Mouse (Mus musculus): ENCODE measurements at regions not wholly inside any gene's neighbourhood (a gene's known extent, or its start where the extent isn't known, plus 50 kb on each side); places are given as distances from the start of the nearest gene placed in this dataset.
A peak's percentile ranks its signal among the peaks of the same experiment; 100 is the strongest.

GRCm38 (mm10) chr3:41229493-41229892 is 146.6 kb upstream of the Pgrmc2 start:
- no peak for DNase-seq (ENCODE audit: low spot score)

GRCm38 (mm10) chr3:41228536-41228935 is 145.7 kb upstream of the Pgrmc2 start:
- peak; percentile 67 for DNase-seq (ENCODE audit: low spot score)

- DNase-seq (ENCODE audit: low spot score): no peak
Observed at GRCm38 (mm10) chr3:41220746-41221145, 137.9 kb upstream of the Pgrmc2 start.

- DNase-seq (ENCODE audit: low spot score): no peak
Observed at GRCm38 (mm10) chr3:41217770-41218169, 134.9 kb upstream of the Pgrmc2 start.

GRCm38 (mm10) chr3:41213533-41213932 is 130.7 kb upstream of the Pgrmc2 start:
- no peak for DNase-seq (ENCODE audit: low spot score)

GRCm38 (mm10) chr3:41210333-41210732 is 127.5 kb upstream of the Pgrmc2 start:
- no peak for DNase-seq (ENCODE audit: low spot score)

- no peak for DNase-seq (ENCODE audit: low spot score)
Observed at GRCm38 (mm10) chr3:41202895-41203294, 120.0 kb upstream of the Pgrmc2 start.

GRCm38 (mm10) chr3:41201782-41202181 is 118.9 kb upstream of the Pgrmc2 start:
- peak; percentile 47 for DNase-seq (ENCODE audit: low spot score)

- no peak for DNase-seq (ENCODE audit: low spot score)
Observed at GRCm38 (mm10) chr3:41200026-41200425, 117.2 kb upstream of the Pgrmc2 start.

- DNase-seq (ENCODE audit: low spot score): no peak
Observed at GRCm38 (mm10) chr3:41198216-41198976, 115.5 kb upstream of the Pgrmc2 start.

GRCm38 (mm10) chr3:41195113-41195975 is 112.5 kb upstream of the Pgrmc2 start:
- no peak for DNase-seq (ENCODE audit: low spot score)

GRCm38 (mm10) chr3:41194311-41195112 is 111.7 kb upstream of the Pgrmc2 start:
- DNase-seq (ENCODE audit: low spot score): no peak

GRCm38 (mm10) chr3:41185305-41186097 is 102.7 kb upstream of the Pgrmc2 start:
- no peak for DNase-seq (ENCODE audit: low spot score)

GRCm38 (mm10) chr3:41184375-41184774 is 101.5 kb upstream of the Pgrmc2 start:
- DNase-seq (ENCODE audit: low spot score): no peak

- DNase-seq (ENCODE audit: low spot score): no peak
Observed at GRCm38 (mm10) chr3:41182900-41183595, 100.2 kb upstream of the Pgrmc2 start.

GRCm38 (mm10) chr3:41182036-41182899 is 99.4 kb upstream of the Pgrmc2 start:
- peak; percentile 91 for DNase-seq (ENCODE audit: low spot score)

GRCm38 (mm10) chr3:41181438-41181837 is 98.6 kb upstream of the Pgrmc2 start:
- no peak for DNase-seq (ENCODE audit: low spot score)

GRCm38 (mm10) chr3:41180911-41181310 is 98.1 kb upstream of the Pgrmc2 start:
- DNase-seq (ENCODE audit: low spot score): no peak

- DNase-seq (ENCODE audit: low spot score): no peak
Observed at GRCm38 (mm10) chr3:41179037-41179880, 96.4 kb upstream of the Pgrmc2 start.
